Mouse (Mus musculus) lung, postnatal 0 days (tissue): ENCODE data around the gene Tgfbr2.
A peak's percentile ranks its signal among the peaks of the same experiment; 100 is the strongest.

Source experiments
- CTCF ChIP-seq: IDR thresholded peaks from 2 replicates; pipeline ENCODE4 v1.5.1; 2016; ENCODE audit warnings: antibody characterized with exemption, mild to moderate bottlenecking
- EP300 ChIP-seq: IDR thresholded peaks from 2 replicates; pipeline ENCODE4 v1.6.1; 2016; ENCODE audit warnings: antibody characterized with exemption, mild to moderate bottlenecking, control low read depth

- TF ChIP-seq CTCF (no peak), EP300 (peak; percentile 81)
Observed at GRCm38 (mm10) chr9:116114339-116114738, 60.8 kb downstream of the Tgfbr2 start.
